In the genomic region with DNA sequence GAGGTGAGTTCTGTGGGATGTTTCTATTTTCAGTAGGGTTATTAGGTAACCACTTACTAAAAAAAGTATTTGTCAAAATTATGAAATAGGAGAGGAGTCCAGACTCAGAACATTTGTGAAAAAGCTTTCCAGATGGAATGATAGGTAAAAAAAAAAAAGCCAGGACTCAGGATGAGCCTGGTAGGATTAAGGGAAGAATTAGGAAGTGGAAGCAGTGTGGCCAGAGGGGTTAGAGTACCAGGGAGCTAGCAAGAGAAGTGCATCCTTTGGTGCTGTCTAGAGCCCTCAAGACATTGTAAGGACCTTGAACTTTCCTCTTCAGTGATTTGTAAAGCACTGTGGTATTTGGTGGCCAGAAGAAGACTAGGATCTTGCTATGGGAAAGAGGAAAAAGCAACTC, we compare ENCODE assay signal across 30 mouse cellular contexts. TPM values are rescaled to one million over a fixed set of nuclear protein-coding genes. Genes with fewer than 3 reads are reported as not detected.
A peak's percentile ranks its signal among the peaks of the same experiment; 100 is the strongest.
DNase-seq lines count a peak whose midpoint lies in the region; ATAC-seq and TF ChIP-seq lines count a peak whose summit lies in the region.
"Had no signal": no experiment of that assay in that cellular context is flagged by ENCODE, and none has a peak within 500 bp of the region (broad histone marks: within the 10 kb centered on the region; RNA-seq: fewer than 3 reads in every experiment).

No protein-coding gene starts in this region.

- H3K79me2 ChIP-seq in heart, adult 2 months (replicated peaks; ENCODE audit: control insufficient read depth, insufficient read depth, low read length), result no peaks in the 10 kb centered on the region; the same call in 1 of the 2 replicates

- no peak for TF ChIP-seq POLR2A in heart, adult 2 months (IDR thresholded peaks at IDR 0.05; ENCODE audit: insufficient read depth, low read depth, low read length)

- H3K27me3 ChIP-seq in heart, adult 2 months (ENCODE audit: control insufficient read depth, insufficient read depth, low read length), result no peaks in the 10 kb centered on the region
- H3K27me3 ChIP-seq in midbrain, embryonic 11.5 days (ENCODE audit: control insufficient read depth, insufficient read depth, low read length), result no peaks in the 10 kb centered on the region
- H3K27me3 ChIP-seq in midbrain, embryonic 10.5 days (ENCODE audit: low read depth, poor library complexity, severe bottlenecking), result no peaks in the 10 kb centered on the region
- H3K27me3 ChIP-seq: CH12.LX; embryonic facial prominence, embryonic 13.5 days; embryonic facial prominence, embryonic 15.5 days; forebrain, embryonic 12.5 days; Patski had no signal

- peaks cover 2% of the 10 kb centered on the region for H3K4me1 ChIP-seq in heart, adult 2 months (ENCODE audit: control insufficient read depth, insufficient read depth, low read length)
- 0 out of 2 replicates have a peak, but pooled peaks cover 2% of the 10 kb centered on the region for H3K4me1 ChIP-seq in midbrain, embryonic 11.5 days (ENCODE audit: control insufficient read depth, insufficient read depth, low read length)
- H3K4me1 ChIP-seq in midbrain, embryonic 10.5 days, result peaks cover 8% of the 10 kb centered on the region
- H3K4me1 ChIP-seq: embryonic facial prominence, embryonic 15.5 days had no signal

- peak; percentile 13 for DNase-seq in adrenal gland, adult 2 months
- no peak for DNase-seq in adrenal gland, postnatal 14 days
- no peak for DNase-seq in heart, adult 2 months
- DNase-seq in heart, postnatal 14 days, result no peak
- peak; percentile 30 for DNase-seq in kidney, adult 9 months
- DNase-seq in kidney, postnatal 36 days, result no peak
- DNase-seq in midbrain, embryonic 11.5 days (ENCODE audit: low spot score, missing footprints), result peak; percentile 57
- DNase-seq in midbrain, embryonic 10.5 days (ENCODE audit: low spot score), result no peak
- DNase-seq: adrenal gland, postnatal 10 days; adrenal gland, postnatal 36 days; B cell, adult 2 months; cerebellum, adult 11 months; cerebellum, adult 18-20 months; cerebellum, adult 8-10 months; cerebellum, adult 9-11 months; cerebellum, postnatal 14 days; cerebellum, postnatal 36 days; embryo, embryonic 11 days had no signal

- no peaks in the 10 kb centered on the region for H3K9me3 ChIP-seq in midbrain, embryonic 11.5 days (ENCODE audit: control insufficient read depth, low read length)
- no peaks in the 10 kb centered on the region for H3K9me3 ChIP-seq in midbrain, embryonic 10.5 days (replicated peaks)
- H3K9me3 ChIP-seq: embryonic facial prominence, embryonic 13.5 days; embryonic facial prominence, embryonic 15.5 days; forebrain, embryonic 10.5 days; forebrain, embryonic 12.5 days; G1E had no signal

- no peak for TF ChIP-seq CTCF in heart, adult 2 months (IDR thresholded peaks at IDR 0.05)

- no peaks in the 10 kb centered on the region; the same call in none of the 2 replicates for H3K36me3 ChIP-seq in heart, adult 2 months (ENCODE audit: control insufficient read depth, insufficient read depth, low read length)
- no peaks in the 10 kb centered on the region for H3K36me3 ChIP-seq in midbrain, embryonic 11.5 days (ENCODE audit: control insufficient read depth, insufficient read depth, low read length)
- H3K36me3 ChIP-seq in midbrain, embryonic 10.5 days, result no peaks in the 10 kb centered on the region
- H3K36me3 ChIP-seq: embryonic facial prominence, embryonic 13.5 days; embryonic facial prominence, embryonic 15.5 days; forebrain, embryonic 10.5 days; forebrain, embryonic 12.5 days; G1E had no signal

- H3K27ac ChIP-seq in heart, adult 2 months, result peak overlapping the region; percentile 39
- no peak overlapping the region for H3K27ac ChIP-seq in midbrain, embryonic 11.5 days (ENCODE audit: low read depth, low read length)
- no peak overlapping the region for H3K27ac ChIP-seq in midbrain, embryonic 10.5 days (replicated peaks)
- H3K27ac ChIP-seq: embryonic facial prominence, embryonic 13.5 days; embryonic facial prominence, embryonic 15.5 days; forebrain, embryonic 10.5 days; forebrain, embryonic 12.5 days had no signal

- no peak overlapping the region for H3K4me3 ChIP-seq in heart, adult 2 months
- no peak overlapping the region for H3K4me3 ChIP-seq in midbrain, embryonic 11.5 days (ENCODE audit: low read depth, low read length)
- H3K4me3 ChIP-seq in midbrain, embryonic 10.5 days, result no peak overlapping the region
- H3K4me3 ChIP-seq: embryonic facial prominence, embryonic 13.5 days; embryonic facial prominence, embryonic 15.5 days; erythroblast, embryonic 14.5 days; forebrain, embryonic 10.5 days; forebrain, embryonic 12.5 days had no signal

- H3K4me2 ChIP-seq in midbrain, embryonic 11.5 days, result no peak overlapping the region
- H3K4me2 ChIP-seq: embryonic facial prominence, embryonic 13.5 days; embryonic facial prominence, embryonic 15.5 days; forebrain, embryonic 12.5 days had no signal

- no peak overlapping the region for H3K9ac ChIP-seq in heart, adult 2 months (ENCODE audit: low read depth, low read length)
- no peak overlapping the region for H3K9ac ChIP-seq in midbrain, embryonic 11.5 days (ENCODE audit: low read length)
- H3K9ac ChIP-seq: embryonic facial prominence, embryonic 13.5 days; embryonic facial prominence, embryonic 15.5 days; forebrain, embryonic 12.5 days had no signal

- intact Hi-C loops in heart, adult 2 months (cut with DNase I), result no loop called here
- intact Hi-C loops in heart, postnatal 14 days (cut with DNase I), result no loop called here

- no peak for ATAC-seq in midbrain, embryonic 11.5 days (ENCODE audit: low FRiP score)
- ATAC-seq: activated CD4-positive, CD25-positive, alpha-beta regulatory T cell, adult 4 months; CD4-positive, CD25-positive, alpha-beta regulatory T cell, adult 4 months; forebrain, embryonic 14.5 days; forebrain, embryonic 16.5 days; Patski had no signal

- TF ChIP-seq EP300 in heart, adult 2 months (IDR thresholded peaks at IDR 0.05; ENCODE audit: insufficient read depth, low read depth, low read length), result no peak

RNA-seq across cellular contexts. Expression of a gene that starts 4.8 kb away (rescaled TPM):
- total RNA-seq in adrenal gland, adult 2 months (2021), result 1 to 10 TPM; 4.0 to 6.7 TPM
- polyA plus RNA-seq in adrenal gland, adult 2 months (2012; rRNA removed), result 5.1 and 6.8 TPM in 2 replicates
- 10.7 and 13.0 TPM in 2 replicates for total RNA-seq in adrenal gland, postnatal 14 days (2021)
- 10 to 100 TPM in 1 of 2 experiments, 1 to 10 TPM in 1; 8.4 to 12.3 TPM for total RNA-seq in heart, adult 2 months (2021)
- polyA plus RNA-seq in heart, adult 2 months (2012; rRNA removed), result 8.3 and 8.9 TPM in 2 replicates
- 10 to 100 TPM; 10.1 to 10.6 TPM for total RNA-seq in heart, postnatal 14 days (2021)
- polyA plus RNA-seq in midbrain, embryonic 11.5 days (2014; fragmentation: Nextera tagmentation; extraction: Ambion mirVana), result 20.3 and 22.1 TPM in 2 replicates
- polyA plus RNA-seq in midbrain, embryonic 10.5 days (2016; fragmentation: Nextera tagmentation; extraction: Ambion mirVana), result 16.1 and 19.6 TPM in 2 replicates

RNA-seq across cellular contexts. Expression of a gene that starts 5.1 kb away (rescaled TPM):
- 1 to 10 TPM; 3.1 to 7.1 TPM for total RNA-seq in adrenal gland, adult 2 months (2021)
- 1.4 and 1.5 TPM in 2 replicates for polyA plus RNA-seq in adrenal gland, adult 2 months (2012; rRNA removed)
- total RNA-seq in adrenal gland, postnatal 14 days (2021), result 4.1 and 7.1 TPM in 2 replicates
- 1 to 10 TPM; 3.1 to 4.7 TPM for total RNA-seq in heart, adult 2 months (2021)
- polyA plus RNA-seq in heart, adult 2 months (2012; rRNA removed), result 1.3 and 1.4 TPM in 2 replicates
- total RNA-seq in heart, postnatal 14 days (2021), result 1 to 10 TPM; 3.6 to 4.8 TPM
- polyA plus RNA-seq in midbrain, embryonic 11.5 days (2014; fragmentation: Nextera tagmentation; extraction: Ambion mirVana), result 2.3 and 2.7 TPM in 2 replicates
- polyA plus RNA-seq in midbrain, embryonic 10.5 days (2016; fragmentation: Nextera tagmentation; extraction: Ambion mirVana), result 1.5 and 1.9 TPM in 2 replicates

RNA-seq across cellular contexts. Expression of a gene that starts 28.4 kb away (rescaled TPM):
- 1 to 10 TPM; 2.9 to 3.7 TPM for total RNA-seq in adrenal gland, adult 2 months (2021)
- polyA plus RNA-seq in adrenal gland, adult 2 months (2012; rRNA removed), result 0.49 and 0.50 TPM in 2 replicates
- total RNA-seq in adrenal gland, postnatal 14 days (2021), result 3.9 and 4.7 TPM in 2 replicates
- total RNA-seq in heart, adult 2 months (2021), result 1 to 10 TPM; 5.9 to 8.3 TPM
- 1.6 and 4.1 TPM in 2 replicates for polyA plus RNA-seq in heart, adult 2 months (2012; rRNA removed)
- total RNA-seq in heart, postnatal 14 days (2021), result 1 to 10 TPM; 3.2 to 4.3 TPM
- 8.3 and 8.5 TPM in 2 replicates for polyA plus RNA-seq in midbrain, embryonic 11.5 days (2014; fragmentation: Nextera tagmentation; extraction: Ambion mirVana)
- polyA plus RNA-seq in midbrain, embryonic 10.5 days (2016; fragmentation: Nextera tagmentation; extraction: Ambion mirVana), result 8.8 and 9.0 TPM in 2 replicates
- polyA plus RNA-seq: erythroblast, embryonic 14.5 days had no signal

Comparison
In these comparisons a context has a peak if more than half of its experiments do, and no peak if none do; other contexts are left out.
1. DNase-seq: peak in adrenal gland, adult 2 months (single experiment), kidney, adult 9 months (single experiment) and midbrain, embryonic 11.5 days (single experiment); none in adrenal gland, postnatal 14 days (single experiment), heart, adult 2 months (0 of 2), heart, postnatal 14 days (0 of 2), kidney, postnatal 36 days (0 of 2) and midbrain, embryonic 10.5 days (single experiment).